Mouse (Mus musculus) heart, embryonic 15.5 days (tissue): ENCODE data around the gene Kcnmb1. TPM values are rescaled to one million over a fixed set of nuclear protein-coding genes. Genes with fewer than 3 reads are reported as not detected.
A peak's percentile ranks its signal among the peaks of the same experiment; 100 is the strongest.

ENCODE experiments used
- ATAC-seq: fragments of 200-750 bp; cut with Nextera tagmentation; replicated peaks from 2 replicates; pipeline ENCODE4 v1.8.0; 2017; ENCODE audit warnings: low read depth, moderate TSS enrichment; ENCODE audit not compliant: insufficient number of reproducible peaks, insufficient read depth, low FRiP score
- H3K27ac ChIP-seq: fragments of 300-500 bp; sonication (generic); 2 replicates; pipeline ENCODE4 v1.5.1; 2015; ENCODE audit warnings: mild to moderate bottlenecking, inconsistent platforms
- H3K27me3 ChIP-seq: fragments of 300-500 bp; sonication (generic); 2 replicates; pipeline ENCODE4 v1.6.1; 2015; ENCODE audit warnings: inconsistent platforms
- H3K36me3 ChIP-seq: fragments of 300-500 bp; sonication (generic); 2 replicates; pipeline ENCODE4 v1.6.1; 2015; ENCODE audit warnings: mild to moderate bottlenecking, inconsistent platforms
- H3K4me1 ChIP-seq: fragments of 300-500 bp; sonication (generic); replicated peaks from 2 replicates; pipeline ENCODE4 v1.6.1; 2015; ENCODE audit warnings: inconsistent platforms
- H3K4me2 ChIP-seq: fragments of 300-500 bp; sonication (generic); 2 replicates; pipeline ENCODE4 v1.6.1; 2015; ENCODE audit warnings: inconsistent platforms, mild to moderate bottlenecking, moderate library complexity
- H3K4me3 ChIP-seq: fragments of 300-500 bp; sonication (generic); 2 replicates; pipeline ENCODE4 v1.5.1; 2015; ENCODE audit warnings: mild to moderate bottlenecking, inconsistent platforms
- H3K9ac ChIP-seq: fragments of 300-500 bp; sonication (generic); 2 replicates; pipeline ENCODE4 v1.6.1; 2015; ENCODE audit warnings: mild to moderate bottlenecking, inconsistent platforms
- H3K9me3 ChIP-seq: fragments of 300-500 bp; sonication (generic); replicated peaks from 2 replicates; pipeline ENCODE4 v1.6.1; 2016; ENCODE audit warnings: inconsistent platforms
- WGBS: fragments of 180-500 bp; shearing (Covaris S2); methylation state at CpG from one replicate; pipeline ENCODE4 v1.1.7; 2015; ENCODE audit warnings: mixed read lengths; 5-methylcytosine and 5-hydroxymethylcytosine counted together
- polyA plus RNA-seq: library from polyadenylated mRNA; unstranded; fragments of >200 nt; fragmentation: Nextera tagmentation; extraction: Ambion mirVana; gene quantifications from 2 replicates; pipeline ENCODE4 v1.2.1, GENCODE M21; 2015

Kcnmb1 gene
- polyA plus RNA-seq, 1 experiment from 2014 or later, result 1.3 TPM

DNA sequence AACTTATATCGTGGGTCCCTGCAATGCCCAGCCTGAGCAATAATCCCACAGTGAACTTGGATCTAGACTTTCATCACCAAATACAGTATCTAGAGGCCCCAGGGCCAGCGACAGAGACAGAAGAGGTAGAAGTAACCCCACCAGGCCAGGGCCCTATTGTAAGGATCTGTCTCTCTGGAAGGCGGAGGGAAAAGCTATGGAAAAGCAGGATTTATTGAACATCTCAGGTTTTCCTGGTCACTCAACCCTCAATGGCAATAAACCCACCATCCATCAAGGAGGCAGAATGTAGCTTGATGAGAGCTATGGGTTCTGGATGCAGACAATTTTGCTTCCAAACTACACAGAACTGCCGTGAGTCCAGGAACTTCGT lies 39.8 kb downstream of the Kcnmb1 start:
- Histone ChIP-seq H3K36me3 (no peaks in the 10 kb centered on the region), H3K27me3 (peaks cover 9% of the 10 kb centered on the region; the same call in 1 of the 2 replicates), H3K4me2 (no peak overlapping the region), H3K9me3 (no peaks in the 10 kb centered on the region), H3K27ac (no peak overlapping the region), H3K9ac (no peak overlapping the region), H3K4me1 (no peaks in the 10 kb centered on the region), H3K4me3 (no peak overlapping the region)
- no peak for ATAC-seq
- 70% methylated on average over 5 of the region's 5 CpGs for WGBS

DNA sequence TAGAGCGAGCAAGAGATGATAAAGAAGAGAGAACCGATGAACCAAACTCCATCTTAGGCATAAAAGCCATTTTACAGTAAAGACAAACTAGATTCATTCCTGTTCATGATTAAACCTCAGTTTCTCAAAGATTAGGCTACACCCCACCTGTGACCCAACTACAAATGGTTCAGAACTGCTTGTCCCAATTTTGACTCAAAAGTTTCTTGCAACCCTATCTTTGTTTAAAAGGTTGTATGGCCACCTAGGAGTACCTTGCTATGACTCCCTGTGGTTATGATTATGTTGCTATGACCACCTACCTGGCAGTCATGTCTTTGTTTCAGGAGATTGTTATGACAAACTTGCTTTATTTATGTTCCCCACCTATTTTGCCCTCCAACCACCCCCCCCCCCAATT lies 44.8 kb downstream of the Kcnmb1 start:
- H3K27ac ChIP-seq, result no peak overlapping the region
- H3K27me3 ChIP-seq, result no peaks in the 10 kb centered on the region
- no peaks in the 10 kb centered on the region for H3K36me3 ChIP-seq
- H3K9me3 ChIP-seq, result no peaks in the 10 kb centered on the region
- 73% methylated on average over 2 of the region's 2 CpGs for WGBS
- H3K9ac ChIP-seq, result no peak overlapping the region
- H3K4me1 ChIP-seq, result 0 out of 2 replicates have a peak, but pooled peaks cover 5% of the 10 kb centered on the region
- no peak for ATAC-seq
- H3K4me3 ChIP-seq, result no peak overlapping the region
- H3K4me2 ChIP-seq, result no peak overlapping the region

DNA sequence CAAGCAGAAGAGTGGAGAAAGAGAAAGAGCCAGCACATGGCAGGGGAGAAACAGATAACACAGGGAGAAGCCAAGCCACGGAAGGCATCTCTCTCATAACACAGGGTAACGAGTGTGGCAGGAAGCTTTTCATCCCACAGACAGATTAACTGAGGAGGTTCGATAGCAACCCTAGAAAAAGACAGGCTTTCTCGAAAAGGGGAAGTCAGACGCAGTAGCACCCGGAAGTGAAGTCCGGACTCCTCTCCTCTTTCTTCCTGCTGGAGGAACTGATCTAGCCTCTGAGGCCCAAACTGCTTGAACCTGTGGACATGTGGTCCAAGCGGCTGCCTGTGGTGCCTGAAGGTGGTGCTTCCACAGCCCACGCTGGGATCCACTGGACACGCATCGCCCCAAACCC lies 45.4 kb downstream of the Kcnmb1 start:
- 65% methylated on average over 11 of the region's 11 CpGs for WGBS
- Histone ChIP-seq H3K4me3 (no peak overlapping the region), H3K36me3 (no peaks in the 10 kb centered on the region), H3K9ac (no peak overlapping the region), H3K27me3 (no peaks in the 10 kb centered on the region), H3K4me2 (0 out of 2 replicates have a peak overlapping the region, but pooled peaks have one; percentile 10), H3K27ac (peak overlapping the region; percentile 49), H3K4me1 (0 out of 2 replicates have a peak, but pooled peaks cover 5% of the 10 kb centered on the region), H3K9me3 (no peaks in the 10 kb centered on the region)
- ATAC-seq, result no peak

DNA sequence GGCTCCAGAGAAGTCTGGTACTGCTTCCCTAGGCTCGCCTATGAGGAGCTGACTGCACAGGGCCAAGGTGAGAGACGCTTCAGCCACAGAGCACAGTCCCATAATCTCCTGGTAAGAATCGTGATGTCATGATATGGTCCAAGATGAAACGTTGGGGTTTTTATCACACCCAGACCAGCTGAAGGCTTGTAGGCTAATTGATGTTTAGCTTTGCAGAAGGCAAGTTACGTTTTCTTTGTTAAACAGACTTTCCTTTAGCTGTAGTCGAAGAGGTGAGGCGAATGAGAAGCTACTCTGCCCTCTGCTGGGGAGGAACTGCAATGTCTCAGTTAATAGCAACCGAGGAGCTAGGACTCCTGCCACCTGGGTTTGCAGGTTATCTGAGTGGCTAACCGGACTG lies 45.9 kb downstream of the Kcnmb1 start:
- Histone ChIP-seq H3K9me3 (no peaks in the 10 kb centered on the region), H3K4me2 (0 out of 2 replicates have a peak overlapping the region, but pooled peaks have one; percentile 10), H3K9ac (no peak overlapping the region), H3K27me3 (no peaks in the 10 kb centered on the region), H3K4me1 (0 out of 2 replicates have a peak, but pooled peaks cover 5% of the 10 kb centered on the region), H3K36me3 (no peaks in the 10 kb centered on the region), H3K4me3 (no peak overlapping the region), H3K27ac (peak overlapping the region; percentile 49)
- WGBS, result 35% methylated on average over 9 of the region's 9 CpGs
- no peak for ATAC-seq

DNA sequence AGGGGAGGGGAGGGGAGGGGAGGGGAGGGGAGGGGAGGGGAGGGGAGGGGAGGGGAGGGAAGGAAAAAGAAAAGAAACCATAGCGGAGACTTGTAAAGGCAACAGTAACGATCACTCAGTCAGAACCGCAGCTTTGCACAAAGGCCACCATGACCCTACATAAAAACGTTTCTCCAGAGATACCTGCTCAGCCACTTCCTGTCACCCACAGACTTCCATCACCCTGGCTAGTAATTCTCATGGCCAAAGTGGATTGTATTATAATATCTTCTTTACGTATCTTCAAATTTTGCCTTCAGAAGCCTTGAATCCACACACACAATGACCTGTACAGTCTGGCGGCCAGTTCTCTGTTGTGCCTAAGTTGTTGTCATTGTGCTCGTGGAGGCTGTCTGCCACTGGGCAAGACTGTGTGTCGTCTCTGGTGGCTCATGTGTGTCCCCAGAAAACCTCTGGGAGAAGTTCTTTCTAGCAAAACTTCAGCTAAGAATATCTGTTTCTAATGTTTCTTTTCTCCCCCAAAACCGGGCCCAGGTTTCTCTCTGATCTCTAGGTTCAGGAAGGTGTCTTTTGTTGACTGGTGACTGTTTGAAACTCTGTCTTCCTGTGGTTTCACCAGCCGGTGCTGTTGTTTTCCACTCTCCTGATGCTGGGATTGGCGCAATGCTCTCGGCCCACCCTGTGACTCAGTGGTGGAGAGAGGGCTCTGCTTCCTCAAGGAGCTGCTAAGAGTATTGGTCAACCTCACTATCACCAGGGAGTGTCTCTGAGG lies 46.7 kb downstream of the Kcnmb1 start:
- Histone ChIP-seq H3K36me3 (no peaks in the 10 kb centered on the region), H3K4me1 (0 out of 2 replicates have a peak, but pooled peaks cover 5% of the 10 kb centered on the region), H3K9me3 (no peaks in the 10 kb centered on the region), H3K4me2 (no peak overlapping the region), H3K9ac (no peak overlapping the region), H3K27me3 (no peaks in the 10 kb centered on the region), H3K4me3 (no peak overlapping the region), H3K27ac (peak overlapping the region; percentile 64)
- 77% methylated on average over 12 of the region's 12 CpGs for WGBS
- ATAC-seq, result no peak

DNA sequence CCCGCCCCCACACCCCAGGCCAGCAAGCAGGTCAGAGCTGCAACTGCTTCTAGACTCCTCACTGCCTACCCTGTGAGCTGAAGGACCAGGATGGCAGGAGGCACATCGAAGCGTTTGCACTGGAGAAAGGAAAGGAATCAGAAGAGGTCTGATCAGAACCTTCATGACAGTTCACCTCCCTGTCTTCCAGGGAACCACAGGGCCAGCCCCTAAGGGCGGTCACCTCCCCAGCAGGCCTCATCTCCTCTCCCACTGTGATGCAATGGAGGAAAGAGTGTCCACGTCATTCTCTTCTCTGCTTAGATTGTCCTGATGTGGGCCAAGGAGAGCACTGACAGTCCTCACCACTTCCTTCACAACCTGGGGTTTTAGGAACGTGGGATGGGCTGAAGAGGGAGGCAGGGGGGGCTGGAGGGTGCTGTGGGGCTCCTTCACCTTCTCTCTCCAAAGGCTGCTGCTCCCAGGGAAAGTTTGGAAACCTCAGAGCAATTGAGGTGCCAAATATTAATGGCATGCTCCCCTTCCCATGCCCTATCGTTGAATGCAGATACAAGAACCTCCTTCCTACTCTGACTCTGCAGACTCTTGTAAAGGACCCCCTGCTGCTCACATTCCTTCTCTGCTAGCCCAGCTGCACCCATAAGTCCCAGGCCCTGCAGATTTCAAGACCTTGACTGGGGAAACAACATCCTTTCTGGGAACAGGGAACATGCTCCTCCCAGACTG lies 47.5 kb downstream of the Kcnmb1 start:
- no peak overlapping the region for H3K9ac ChIP-seq

DNA sequence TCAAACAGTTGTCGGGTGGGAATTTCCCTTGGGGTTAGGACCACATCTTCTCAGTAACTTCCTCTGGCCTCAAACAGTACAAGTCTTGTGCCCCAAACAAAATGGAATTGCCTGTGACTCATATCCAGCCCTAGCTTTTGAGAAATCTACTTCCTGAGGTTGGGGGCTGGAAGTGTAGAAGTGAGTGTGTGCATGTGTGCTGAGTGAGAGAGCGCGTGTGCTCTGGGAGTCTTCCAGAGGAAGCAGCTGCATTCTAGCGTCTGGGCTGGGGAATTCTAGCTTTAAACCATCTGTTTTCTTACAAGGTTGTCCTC lies 48.0 kb downstream of the Kcnmb1 start:
- no peak overlapping the region for H3K4me2 ChIP-seq
- H3K9ac ChIP-seq, result no peak overlapping the region
- no peaks in the 10 kb centered on the region for H3K27me3 ChIP-seq
- 39% methylated on average over 4 of the region's 4 CpGs for WGBS
- peak; percentile 66 for ATAC-seq
- no peaks in the 10 kb centered on the region for H3K9me3 ChIP-seq
- peak overlapping the region; percentile 64 for H3K27ac ChIP-seq
- no peak overlapping the region for H3K4me3 ChIP-seq
- H3K4me1 ChIP-seq, result 0 out of 2 replicates have a peak, but pooled peaks cover 5% of the 10 kb centered on the region
- H3K36me3 ChIP-seq, result no peaks in the 10 kb centered on the region

More for the DNA sequence above, 47.5 kb downstream of the Kcnmb1 start:
- Histone ChIP-seq H3K36me3 (no peaks in the 10 kb centered on the region), H3K9me3 (no peaks in the 10 kb centered on the region), H3K27me3 (no peaks in the 10 kb centered on the region), H3K4me3 (no peak overlapping the region), H3K4me2 (no peak overlapping the region), H3K27ac (peak overlapping the region; percentile 64), H3K4me1 (0 out of 2 replicates have a peak, but pooled peaks cover 5% of the 10 kb centered on the region)
- 60% methylated on average over 7 of the region's 7 CpGs for WGBS
- ATAC-seq, result no peak; the same call in none of the 2 replicates

DNA sequence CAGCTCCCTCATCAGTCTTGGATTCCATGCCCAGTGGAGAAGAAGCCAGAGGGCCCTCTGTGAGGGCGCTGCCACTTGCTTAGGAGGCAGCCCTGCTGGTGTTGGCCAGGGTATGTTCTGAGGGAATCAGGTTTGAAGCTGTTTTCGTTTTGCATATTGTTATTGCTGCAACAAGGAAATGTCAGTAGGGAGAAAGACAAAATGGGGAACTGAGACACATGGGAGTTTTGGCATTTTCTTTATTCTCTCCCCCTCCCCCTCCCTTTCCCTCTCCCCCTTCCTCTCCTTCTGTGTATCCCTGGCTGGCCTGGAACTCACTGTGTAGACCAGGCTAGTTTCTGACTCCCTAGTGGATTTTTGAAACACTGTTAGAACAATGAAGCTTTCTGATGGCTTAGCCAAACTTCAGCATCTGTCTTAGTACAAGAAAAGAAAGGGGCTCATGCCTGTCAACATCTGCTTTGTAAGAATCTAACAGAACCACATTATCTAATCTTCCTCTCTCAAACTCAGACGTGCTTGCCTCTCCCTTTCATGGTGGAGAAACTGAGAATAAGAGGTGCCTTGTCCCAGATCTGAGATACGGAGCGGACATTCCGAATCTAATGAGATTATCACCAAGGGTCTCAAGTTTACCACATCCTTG lies 49.3 kb downstream of the Kcnmb1 start:
- no peak overlapping the region for H3K27ac ChIP-seq
- H3K9me3 ChIP-seq, result no peaks in the 10 kb centered on the region
- no peak for ATAC-seq
- no peaks in the 10 kb centered on the region for H3K27me3 ChIP-seq
- no peak overlapping the region for H3K9ac ChIP-seq
- no peak overlapping the region for H3K4me3 ChIP-seq
- WGBS, result 42% methylated on average over 6 of the region's 6 CpGs
- H3K4me1 ChIP-seq, result 0 out of 2 replicates have a peak, but pooled peaks cover 5% of the 10 kb centered on the region
- H3K36me3 ChIP-seq, result no peaks in the 10 kb centered on the region
- no peak overlapping the region for H3K4me2 ChIP-seq

Other genes starting within 250 kb of the Kcnmb1 start
- 0.80 TPM in 1 of 2 replicates, not detected in the other for gene Kcnip1, start 30.1 kb downstream of the Kcnmb1 start, polyA plus RNA-seq
- 2.3 and 6.4 TPM in 2 replicates for gene Lcp2, start 83.9 kb downstream of the Kcnmb1 start, polyA plus RNA-seq
- gene 4930469K13Rik, start 135.5 kb downstream of the Kcnmb1 start, polyA plus RNA-seq, result not detected in 2 replicates
- not detected in 2 replicates for gene Foxi1, start 245.1 kb downstream of the Kcnmb1 start, polyA plus RNA-seq